Mouse (Mus musculus) CH12.LX (cell line): ENCODE results near the gene Gm20388. TPM values are rescaled to one million over a fixed set of nuclear protein-coding genes. Genes with fewer than 3 reads are reported as not detected.

ENCODE experiments used
- DNase-seq: peaks from one replicate; pipeline ENCODE4 v3.0.0-alpha.2; 2013; ENCODE audit errors: extremely low read depth
- H3K27ac ChIP-seq: 2 replicates; pipeline ENCODE4 v1.5.1; 2012; ENCODE audit warnings: low read depth, mild to moderate bottlenecking, control low read depth, moderate library complexity; ENCODE audit not compliant: insufficient read depth
- H3K27me3 ChIP-seq: replicated peaks from 2 replicates; pipeline ENCODE3; 2012; ENCODE audit warnings: inconsistent platforms
- H3K36me3 ChIP-seq, 2 experiments: replicated peaks in 1 of 2; 2 replicates each; pipeline versions ENCODE3 to v1.6.1; 2012; ENCODE audit warnings: inconsistent platforms in 1 of 2, low read length in 1 of 2, mild to moderate bottlenecking in 1 of 2, mixed read lengths in 1 of 2, moderate library complexity in 1 of 2; ENCODE audit not compliant: control insufficient read depth in 1 of 2, insufficient read depth in 1 of 2
- H3K4me1 ChIP-seq, 2 experiments: 2 replicates each; pipeline ENCODE4 v1.6.1; 2012; ENCODE audit warnings: inconsistent platforms in 1 of 2, moderate library complexity in 1 of 2; ENCODE audit not compliant: insufficient read depth in 2 of 2, control insufficient read depth in 1 of 2
- H3K4me2 ChIP-seq: 2 replicates; pipeline ENCODE4 v1.6.1; 2012; ENCODE audit warnings: low read depth, mild to moderate bottlenecking, control low read depth; ENCODE audit not compliant: poor library complexity, insufficient read depth, severe bottlenecking
- H3K4me3 ChIP-seq, 3 experiments: fragments of 150-350 bp in 1 of 3; sonication (generic) in 1 of 3; replicated peaks in 1 of 3; 2 replicates each; pipeline versions ENCODE3 to v1.5.1; 2011 to 2012; ENCODE audit warnings: low read depth in 2 of 3, low read length in 2 of 3, mild to moderate bottlenecking in 2 of 3, moderate library complexity in 2 of 3, control low read depth in 1 of 3, improper control_type of control experiment in 1 of 3, inconsistent platforms in 1 of 3, mixed read lengths in 1 of 3; ENCODE audit not compliant: poor library complexity in 1 of 3
- H3K79me2 ChIP-seq: replicated peaks from 2 replicates; pipeline ENCODE4 v1.6.1; 2012; ENCODE audit warnings: mild to moderate bottlenecking, moderate library complexity; ENCODE audit not compliant: control insufficient read depth, poor library complexity, insufficient read depth, severe bottlenecking; ENCODE audit errors: extremely low read depth
- H3K9ac ChIP-seq: 2 replicates; pipeline ENCODE4 v1.6.1; 2012; ENCODE audit warnings: low read depth, mild to moderate bottlenecking, control low read depth, moderate library complexity; ENCODE audit not compliant: insufficient read depth
- H3K9me3 ChIP-seq: replicated peaks from 2 replicates; pipeline ENCODE3; 2012; ENCODE audit warnings: low read length, inconsistent platforms, mixed read lengths
- BHLHE40 ChIP-seq: IDR thresholded peaks from 2 replicates; pipeline ENCODE4 v1.6.1; 2011; ENCODE audit warnings: mild to moderate bottlenecking, low read depth, low read length, improper control_type of control experiment
- CHD2 ChIP-seq: IDR thresholded peaks from 2 replicates; pipeline ENCODE4 v1.6.1; 2011; ENCODE audit warnings: low read length, improper control_type of control experiment
- E2F4 ChIP-seq: IDR thresholded peaks from 2 replicates; pipeline ENCODE4 v1.6.1; 2011; ENCODE audit warnings: low read depth, low read length, improper control_type of control experiment; ENCODE audit not compliant: insufficient replicate concordance
- ELF1 ChIP-seq: IDR thresholded peaks from 2 replicates; pipeline ENCODE4 v1.6.1; 2014; ENCODE audit warnings: low read depth, mild to moderate bottlenecking, inconsistent platforms, low read length, improper control_type of control experiment
- EP300 ChIP-seq: IDR thresholded peaks from 2 replicates; pipeline ENCODE4 v1.6.1; 2011; ENCODE audit warnings: low read length, improper control_type of control experiment
- IRF4 ChIP-seq: IDR thresholded peaks from 2 replicates; pipeline ENCODE4 v1.6.1; 2014; ENCODE audit warnings: low read depth, mild to moderate bottlenecking, inconsistent platforms, low read length, improper control_type of control experiment
- JUN ChIP-seq: IDR thresholded peaks from 2 replicates; pipeline ENCODE4 v1.6.1; 2011; ENCODE audit warnings: low read depth, mild to moderate bottlenecking, low read length, improper control_type of control experiment, moderate library complexity; ENCODE audit not compliant: insufficient read depth
- KAT2A ChIP-seq: IDR thresholded peaks from 2 replicates; pipeline ENCODE4 v1.6.1; 2012; ENCODE audit warnings: low read length, improper control_type of control experiment, inconsistent platforms; ENCODE audit not compliant: insufficient replicate concordance
- MAFK ChIP-seq: IDR thresholded peaks from 2 replicates; pipeline ENCODE4 v1.6.1; 2011; ENCODE audit warnings: low read length, improper control_type of control experiment; ENCODE audit not compliant: insufficient replicate concordance
- MAX ChIP-seq: IDR thresholded peaks from 2 replicates; pipeline ENCODE4 v1.6.1; 2011; ENCODE audit warnings: low read length, improper control_type of control experiment
- MXI1 ChIP-seq: IDR thresholded peaks from 2 replicates; pipeline ENCODE4 v1.6.1; 2011; ENCODE audit warnings: mild to moderate bottlenecking, low read depth, low read length, improper control_type of control experiment
- PAX5 ChIP-seq: IDR thresholded peaks from 2 replicates; pipeline ENCODE4 v1.6.1; 2012; ENCODE audit warnings: low read length, inconsistent platforms, mixed read lengths
- USF1 ChIP-seq: IDR thresholded peaks from 2 replicates; pipeline ENCODE4 v1.6.1; 2014; ENCODE audit warnings: low read depth, mild to moderate bottlenecking, inconsistent platforms, low read length, improper control_type of control experiment
- ZMIZ1 ChIP-seq: IDR thresholded peaks from 2 replicates; pipeline ENCODE4 v1.6.1; 2012; ENCODE audit warnings: low read depth, mild to moderate bottlenecking, inconsistent platforms, low read length, improper control_type of control experiment
- dilution Hi-C: fragments of 300-500 bp; cut with MboI; formaldehyde crosslinking; loops from 2 replicates; pipeline ENCODE4 v1.14.3; 2020; ENCODE audit warnings: low sequenced_read_pairs; ENCODE audit not compliant: extremely low pct_unique_long_range_greater_than_20kb, extremely low pct_ligation_motif_present
- in situ Hi-C: fragments of 300-500 bp; cut with MboI; formaldehyde crosslinking; loops from 3 replicates; pipeline ENCODE4 v1.14.3; 2019; ENCODE audit warnings: low sequenced_read_pairs, low pct_ligation_motif_present, low pct_unique_long_range_greater_than_20kb, mixed read lengths
- polyA plus RNA-seq: library from polyadenylated mRNA; unstranded; fragments of >175 nt; gene quantifications from 2 replicates; pipeline ENCODE4 v1.2.1, GENCODE M21; 2012; ENCODE audit warnings: low read depth; ENCODE audit not compliant: insufficient read length
- total RNA-seq, 2 experiments: library from RNA; depleted of rRNA; stranded (reverse); fragments of 300-350 nt in 1 of 2; fragments of >200 nt in 1 of 2; gene quantifications; 2 replicates each; pipeline ENCODE4 v1.2.3; 2012 to 2014

The Gm20388 gene
- total and polyA plus RNA-seq, 3 experiments: 14.8 to 26.3 (median 22.2) TPM

DNA sequence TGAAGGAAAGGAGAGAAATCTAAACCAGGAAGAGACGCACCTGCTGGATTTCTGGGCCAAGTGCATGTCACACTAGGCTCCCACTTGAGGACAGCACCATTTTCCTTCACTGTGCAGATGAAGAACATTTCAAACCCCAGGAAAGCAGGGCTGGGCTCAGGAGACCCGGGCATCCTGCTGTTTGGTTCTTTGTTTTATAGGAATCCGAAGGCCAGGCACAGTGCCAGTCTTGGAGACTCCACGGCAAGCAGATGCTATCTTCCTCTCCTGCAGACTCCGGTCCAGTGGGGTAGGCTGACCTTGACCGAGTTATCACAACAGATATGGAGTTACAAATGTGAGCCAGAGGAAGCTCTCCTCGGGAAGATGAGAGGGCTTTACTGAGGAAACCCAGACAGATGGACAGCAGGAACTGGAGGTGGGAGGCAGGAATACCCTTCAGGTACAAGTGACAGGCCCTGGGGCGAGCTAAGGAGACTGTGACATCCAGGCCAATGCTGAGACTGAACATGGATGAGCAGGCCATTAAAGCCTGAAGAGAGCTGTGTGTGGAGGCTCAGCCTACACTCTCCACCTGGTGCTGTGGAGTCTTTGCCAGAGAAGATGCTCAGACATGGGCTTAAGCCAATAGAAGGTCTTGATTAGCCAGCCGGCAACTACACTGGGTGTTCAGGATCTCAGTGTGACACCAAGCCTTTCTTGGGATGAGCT is 4231.2 kb downstream of the Gm20388 start:
- Histone ChIP-seq H3K27ac (no peak overlapping the region), H3K9me3 (no peaks in the 10 kb centered on the region), H3K4me1 (peaks cover 0 to 4% of the 10 kb centered on the region in 2 experiments; a peak in 1 of 4 replicates), H3K4me2 (no peak overlapping the region), H3K36me3 (no peaks in the 10 kb centered on the region), H3K79me2 (no peaks in the 10 kb centered on the region), H3K4me3 (no peak overlapping the region), H3K27me3 (no peaks in the 10 kb centered on the region), H3K9ac (no peak overlapping the region)
- TF ChIP-seq E2F4: no peak
- in situ Hi-C loops: no loop called here
- dilution Hi-C loops: no loop called here
- no peak for DNase-seq

DNA sequence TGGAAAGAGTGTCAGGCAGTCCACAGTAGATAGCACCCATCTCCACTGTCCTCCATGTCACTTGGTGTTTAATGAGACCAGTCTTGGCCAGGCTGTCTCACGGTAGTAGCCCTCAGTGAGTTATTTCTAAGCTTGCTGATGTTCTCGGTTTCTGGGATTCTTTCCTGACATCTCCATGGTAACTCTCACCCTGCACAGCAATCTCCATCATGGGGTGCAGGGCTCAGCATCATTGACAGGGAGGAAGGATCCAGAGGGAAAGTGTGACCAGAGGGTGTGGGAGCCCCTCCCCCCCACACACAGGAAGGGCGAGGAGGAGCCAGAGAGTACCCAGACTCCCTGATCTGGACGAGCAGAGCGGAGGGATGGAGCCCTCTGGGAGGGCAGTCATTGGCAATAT is 4232.4 kb downstream of the Gm20388 start:
- in situ Hi-C loops: no loop called here
- H3K27me3 ChIP-seq: no peaks in the 10 kb centered on the region
- TF ChIP-seq KAT2A: no peak
- no peak for TF ChIP-seq USF1
- no peak for TF ChIP-seq PAX5
- no peak for TF ChIP-seq MXI1
- no peak for TF ChIP-seq MAFK
- no peak for TF ChIP-seq BHLHE40
- no peak for TF ChIP-seq MAX
- no peak for TF ChIP-seq ZMIZ1
- no peak for TF ChIP-seq EP300
- TF ChIP-seq, all 38 proteins: peak for 0
- dilution Hi-C loops: no loop called here
- H3K4me3 ChIP-seq: no peak overlapping the region
- no peak for DNase-seq
- no peak overlapping the region for H3K9ac ChIP-seq
- no peaks in the 10 kb centered on the region for H3K9me3 ChIP-seq
- H3K27ac ChIP-seq: no peak overlapping the region
- peaks cover 0 to 4% of the 10 kb centered on the region in 2 experiments; a peak in 1 of 4 replicates for H3K4me1 ChIP-seq
- H3K36me3 ChIP-seq: no peaks in the 10 kb centered on the region
- no peaks in the 10 kb centered on the region for H3K79me2 ChIP-seq
- no peak overlapping the region for H3K4me2 ChIP-seq

DNA sequence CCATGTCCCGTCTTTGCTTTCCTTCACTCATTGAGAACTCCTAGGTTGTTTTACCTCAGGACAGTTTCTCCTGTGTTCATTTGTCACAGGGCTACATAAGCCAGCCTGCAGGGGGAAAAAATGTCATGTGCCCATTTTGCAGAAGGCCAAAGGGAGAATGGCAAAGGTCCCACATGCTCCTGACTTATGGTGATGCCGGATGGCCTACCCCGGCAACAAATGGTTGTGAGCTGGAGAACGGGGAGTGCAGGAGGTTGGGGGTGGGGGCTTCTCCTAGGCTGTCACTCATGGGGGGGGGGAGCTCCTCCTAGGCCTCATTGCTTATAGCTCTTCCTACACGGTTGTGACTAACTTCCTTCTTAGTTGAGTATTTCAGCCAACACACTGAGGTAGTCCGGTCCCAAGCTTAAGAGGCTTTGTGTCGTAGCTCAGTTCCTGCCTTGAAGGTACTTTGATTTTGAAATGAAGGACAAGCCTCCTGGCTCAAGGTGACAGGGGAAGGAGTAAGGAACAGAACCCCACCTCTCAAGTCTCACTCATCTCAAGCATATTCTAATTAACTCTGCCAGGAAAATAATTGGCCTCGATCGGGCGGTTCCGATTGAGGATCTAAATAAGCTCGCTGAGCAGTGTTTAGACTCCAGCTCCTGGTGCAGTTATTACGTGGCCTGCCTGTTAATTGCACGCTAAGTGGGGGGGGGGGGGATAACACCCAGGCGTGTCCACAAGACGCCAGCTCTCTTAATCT is 4233.4 kb downstream of the Gm20388 start:
- Histone ChIP-seq H3K4me1 (peaks cover 0 to 4% of the 10 kb centered on the region in 2 experiments; a peak in 1 of 4 replicates), H3K9me3 (no peaks in the 10 kb centered on the region), H3K79me2 (no peaks in the 10 kb centered on the region), H3K4me3 (no peak overlapping the region), H3K27ac (no peak overlapping the region), H3K27me3 (no peaks in the 10 kb centered on the region), H3K9ac (no peak overlapping the region), H3K36me3 (no peaks in the 10 kb centered on the region), H3K4me2 (no peak overlapping the region)
- no peak for TF ChIP-seq IRF4
- no peak for TF ChIP-seq JUN
- TF ChIP-seq CHD2: no peak
- TF ChIP-seq ELF1: no peak
- in situ Hi-C loops (no loop called here), dilution Hi-C loops (no loop called here)
- DNase-seq: no peak
